Mouse (Mus musculus) CH12.LX (cell line): ENCODE measurements around the gene Dffb.
"Not testable (repeated sequence)": the region's sequence is repeated elsewhere in the genome, so short reads cannot be mapped to it uniquely, and the experiment has no call there.

Experiments
- BHLHE40 ChIP-seq: IDR thresholded peaks from 2 replicates; pipeline ENCODE4 v1.6.1; 2011; ENCODE audit warnings: mild to moderate bottlenecking, low read depth, low read length, improper control_type of control experiment
- CTCF ChIP-seq, 2 experiments: IDR thresholded peaks in 1 of 2; conservative IDR thresholded peaks in 1 of 2; 2 replicates each; pipeline ENCODE4 v1.5.1; 2011 to 2012; ENCODE audit warnings: low read depth in 2 of 2, low read length in 2 of 2, improper control_type of control experiment in 1 of 2, inconsistent platforms in 1 of 2, mild to moderate bottlenecking in 1 of 2, moderate library complexity in 1 of 2
- MEF2A ChIP-seq: IDR thresholded peaks from 2 replicates; pipeline ENCODE4 v1.6.1; 2014; ENCODE audit warnings: low read depth, mild to moderate bottlenecking, inconsistent platforms, low read length, improper control_type of control experiment, borderline replicate concordance
- POLR2A ChIP-seq: IDR thresholded peaks from 2 replicates; pipeline ENCODE4 v1.6.1; 2011; ENCODE audit warnings: low read depth, mild to moderate bottlenecking, improper control_type of control experiment, low read length

DNA sequence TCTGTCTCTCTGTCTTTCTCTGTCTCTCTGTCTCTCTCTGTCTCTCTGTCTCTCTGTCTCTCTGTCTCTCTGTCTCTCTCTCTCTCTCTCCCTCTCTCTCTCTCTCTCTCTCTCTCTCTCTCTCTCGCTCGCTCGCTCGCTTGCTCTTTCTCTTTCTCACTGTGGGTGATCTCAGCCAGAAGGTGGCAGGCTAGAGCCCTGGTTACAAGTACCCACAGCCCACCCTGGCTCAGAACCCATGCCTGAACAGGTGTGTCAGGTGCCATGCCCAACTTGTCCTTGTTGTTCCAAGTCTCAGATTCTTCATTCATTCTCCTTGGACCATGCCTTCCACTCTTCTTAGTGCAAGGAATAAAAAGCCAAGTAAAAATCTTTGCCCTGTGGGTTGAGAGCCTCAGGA is 52.8 kb downstream of the Dffb start:
- peak in 1 of 2 experiments; percentile 27; a peak in 1 of 4 replicates for TF ChIP-seq CTCF (conservative IDR thresholded peaks at IDR 0.05 in 1 of 2, IDR thresholded peaks at IDR 0.05 in 1 of 2; ENCODE audit: low read depth in 2 of 2, low read length in 2 of 2)
- TF ChIP-seq POLR2A, BHLHE40, MEF2A: not testable (repeated sequence)
